Mouse (Mus musculus): Measurements from ENCODE around the gene Cd52. TPM values are rescaled to one million over a fixed set of nuclear protein-coding genes. Genes with fewer than 3 reads are reported as not detected.

Cd52 gene
- polyA plus RNA-seq, 2 experiments, result 9.0 to 15.5 TPM

DNA sequence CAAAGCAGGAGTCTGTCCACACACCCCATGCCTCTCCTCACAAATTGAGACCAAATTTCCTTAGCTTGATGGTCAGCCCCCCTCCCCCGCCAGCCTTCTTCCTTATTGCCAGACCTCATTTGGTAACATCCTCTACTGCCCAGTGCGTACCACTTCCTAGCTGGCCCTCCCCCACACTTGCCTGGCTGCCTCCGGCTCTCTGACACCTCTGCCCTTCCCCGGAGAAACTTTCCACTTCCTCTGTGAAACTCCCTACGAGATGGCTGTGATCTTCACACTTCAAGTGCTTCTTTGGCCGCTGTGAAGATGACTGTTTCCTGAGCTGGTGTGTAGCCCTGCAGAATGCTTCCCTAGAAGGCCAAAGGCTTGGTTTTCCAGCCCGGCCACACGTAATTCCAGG, 3.7 kb upstream of the Cd52 start:
- no peak for TF ChIP-seq POLR2A (IDR thresholded peaks at IDR 0.05; ENCODE audit: borderline replicate concordance, extremely low read depth, insufficient read depth, insufficient read length)
- Histone ChIP-seq H3K36me3 (ENCODE audit: control insufficient read depth, insufficient read depth, low read length) (no peaks in the 10 kb centered on the region), H3K4me2 (replicated peaks; ENCODE audit: low read depth, low read length, severe bottlenecking) (no peak overlapping the region), H3K27ac (replicated peaks; ENCODE audit: low read depth, low read length) (no peak overlapping the region), H3K9me3 (ENCODE audit: control insufficient read depth, low read length) (no peaks in the 10 kb centered on the region), H3K9ac (ENCODE audit: low read depth, low read length, severe bottlenecking) (no peak overlapping the region), H3K4me3 (replicated peaks; ENCODE audit: low read length) (no peak overlapping the region), H3K27me3 (ENCODE audit: control insufficient read depth, insufficient read depth, low read length) (no peaks in the 10 kb centered on the region), H3K4me1 (ENCODE audit: control insufficient read depth, insufficient read depth, low read length) (no peaks in the 10 kb centered on the region)
- DNase-seq (ENCODE audit: low spot score) (no peak), ATAC-seq (ENCODE audit: low FRiP score, low read depth) (no peak)
- 39% methylated on average over 8 of the region's 8 CpGs for WGBS

DNA sequence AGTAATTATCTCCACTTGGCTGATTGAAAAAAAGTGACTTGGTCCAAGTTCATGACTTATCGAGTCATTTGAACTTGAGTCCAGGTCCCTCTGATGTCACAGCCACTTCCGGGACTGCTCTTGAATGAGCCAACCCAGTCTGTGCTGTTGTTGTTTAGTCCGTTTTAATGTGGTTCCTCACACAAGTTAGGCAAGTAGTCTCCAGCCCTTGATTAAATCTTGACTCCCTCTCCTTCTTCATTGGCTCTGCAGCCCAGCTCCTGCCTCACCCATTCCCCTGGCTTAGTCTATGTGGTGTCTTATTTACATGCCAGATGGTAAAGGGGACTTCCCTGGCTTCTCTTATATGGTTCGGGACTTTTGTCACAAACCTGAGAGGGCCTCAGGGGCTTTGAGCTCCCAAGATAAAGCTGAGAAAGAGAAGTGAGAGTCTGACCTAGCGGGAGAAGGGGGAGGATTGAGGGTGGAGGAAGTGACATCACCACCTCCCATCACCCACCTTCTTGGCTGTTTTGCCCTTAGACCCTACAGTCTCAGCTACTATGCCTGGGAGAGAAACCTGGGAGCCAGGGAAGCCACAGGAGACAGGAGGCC, 2.2 kb upstream of the Cd52 start:
- no peak for TF ChIP-seq POLR2A (IDR thresholded peaks at IDR 0.05; ENCODE audit: borderline replicate concordance, extremely low read depth, insufficient read depth, insufficient read length)
- no peak overlapping the region for H3K9ac ChIP-seq (ENCODE audit: low read depth, low read length, severe bottlenecking)
- DNase-seq (ENCODE audit: low spot score) (no peak), ATAC-seq (ENCODE audit: low FRiP score, low read depth) (no peak)
- WGBS, result 66% methylated on average over 5 of the region's 5 CpGs
- no peaks in the 10 kb centered on the region for H3K4me1 ChIP-seq (ENCODE audit: control insufficient read depth, insufficient read depth, low read length)
- no peaks in the 10 kb centered on the region for H3K27me3 ChIP-seq (ENCODE audit: control insufficient read depth, insufficient read depth, low read length)
- H3K36me3 ChIP-seq (ENCODE audit: control insufficient read depth, insufficient read depth, low read length), result no peaks in the 10 kb centered on the region
- no peak overlapping the region for H3K27ac ChIP-seq (replicated peaks; ENCODE audit: low read depth, low read length)
- no peak overlapping the region for H3K4me3 ChIP-seq (replicated peaks; ENCODE audit: low read length)
- H3K4me2 ChIP-seq (replicated peaks; ENCODE audit: low read depth, low read length, severe bottlenecking), result no peak overlapping the region
- no peaks in the 10 kb centered on the region for H3K9me3 ChIP-seq (ENCODE audit: control insufficient read depth, low read length)

DNA sequence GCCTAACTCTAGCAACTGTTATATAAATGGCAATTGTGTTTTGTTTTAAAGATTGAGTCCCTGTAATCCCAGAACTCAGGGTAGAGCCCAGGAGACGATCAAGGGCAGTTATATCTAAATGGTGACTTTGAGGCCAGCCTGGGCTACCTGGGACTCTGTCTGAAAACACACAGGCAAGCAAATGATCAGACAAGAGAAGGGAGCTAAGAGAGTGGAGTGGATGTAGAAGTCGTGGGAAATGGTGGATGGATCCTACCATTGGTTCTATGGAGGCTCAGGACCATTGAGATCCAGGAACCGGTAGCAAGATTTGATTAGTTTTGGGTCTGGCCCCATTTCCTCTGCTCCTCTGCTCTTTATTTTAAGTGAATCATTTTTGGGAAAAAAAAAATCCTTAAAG, 1.2 kb upstream of the Cd52 start:
- Histone ChIP-seq H3K4me2 (replicated peaks; ENCODE audit: low read depth, low read length, severe bottlenecking) (no peak overlapping the region), H3K27me3 (ENCODE audit: control insufficient read depth, insufficient read depth, low read length) (no peaks in the 10 kb centered on the region), H3K27ac (replicated peaks; ENCODE audit: low read depth, low read length) (no peak overlapping the region), H3K9me3 (ENCODE audit: control insufficient read depth, low read length) (no peaks in the 10 kb centered on the region), H3K9ac (ENCODE audit: low read depth, low read length, severe bottlenecking) (no peak overlapping the region), H3K36me3 (ENCODE audit: control insufficient read depth, insufficient read depth, low read length) (no peaks in the 10 kb centered on the region), H3K4me1 (ENCODE audit: control insufficient read depth, insufficient read depth, low read length) (no peaks in the 10 kb centered on the region), H3K4me3 (replicated peaks; ENCODE audit: low read length) (no peak overlapping the region)
- ATAC-seq (ENCODE audit: low FRiP score, low read depth), result no peak
- 76% methylated on average over 3 of the region's 3 CpGs for WGBS
- DNase-seq (ENCODE audit: low spot score), result no peak
- TF ChIP-seq POLR2A (IDR thresholded peaks at IDR 0.05; ENCODE audit: borderline replicate concordance, extremely low read depth, insufficient read depth, insufficient read length), result no peak

DNA sequence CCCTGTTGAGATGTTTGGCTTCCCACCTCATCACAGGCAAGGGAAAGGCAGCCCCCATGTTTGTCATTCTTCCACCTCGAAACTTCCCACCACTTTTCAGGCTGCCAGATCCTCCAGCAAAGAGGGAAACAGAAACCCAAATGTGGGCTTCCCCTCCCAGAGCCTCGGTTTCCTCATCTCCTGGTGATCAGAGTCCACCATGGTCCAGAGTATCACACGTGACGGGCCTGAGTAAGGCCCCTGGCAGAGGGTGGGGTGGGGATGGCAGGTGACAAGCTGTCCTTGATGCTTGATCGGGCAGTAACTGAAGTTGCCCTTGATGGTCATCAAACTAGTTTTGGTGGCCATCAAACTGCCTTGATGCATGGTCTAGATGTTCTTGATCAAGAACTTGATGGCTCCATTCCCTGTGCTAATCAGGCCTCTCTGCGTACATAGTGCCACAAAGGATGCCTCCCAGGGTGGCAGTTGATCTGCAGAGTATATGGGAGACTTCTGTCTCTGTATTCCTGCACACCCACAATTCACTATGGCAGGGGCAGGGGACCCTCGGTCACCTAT, 798 bp downstream of the Cd52 start:
- ATAC-seq (ENCODE audit: low FRiP score, low read depth) (no peak), DNase-seq (ENCODE audit: low spot score) (no peak)
- Histone ChIP-seq H3K27me3 (ENCODE audit: control insufficient read depth, insufficient read depth, low read length) (no peaks in the 10 kb centered on the region), H3K4me1 (ENCODE audit: control insufficient read depth, insufficient read depth, low read length) (no peaks in the 10 kb centered on the region), H3K9me3 (ENCODE audit: control insufficient read depth, low read length) (no peaks in the 10 kb centered on the region), H3K4me2 (replicated peaks; ENCODE audit: low read depth, low read length, severe bottlenecking) (no peak overlapping the region), H3K36me3 (ENCODE audit: control insufficient read depth, insufficient read depth, low read length) (no peaks in the 10 kb centered on the region), H3K9ac (ENCODE audit: low read depth, low read length, severe bottlenecking) (no peak overlapping the region), H3K4me3 (replicated peaks; ENCODE audit: low read length) (no peak overlapping the region), H3K27ac (replicated peaks; ENCODE audit: low read depth, low read length) (no peak overlapping the region)
- 78% methylated on average over 7 of the region's 7 CpGs for WGBS
- TF ChIP-seq POLR2A (IDR thresholded peaks at IDR 0.05; ENCODE audit: borderline replicate concordance, extremely low read depth, insufficient read depth, insufficient read length), result no peak

DNA sequence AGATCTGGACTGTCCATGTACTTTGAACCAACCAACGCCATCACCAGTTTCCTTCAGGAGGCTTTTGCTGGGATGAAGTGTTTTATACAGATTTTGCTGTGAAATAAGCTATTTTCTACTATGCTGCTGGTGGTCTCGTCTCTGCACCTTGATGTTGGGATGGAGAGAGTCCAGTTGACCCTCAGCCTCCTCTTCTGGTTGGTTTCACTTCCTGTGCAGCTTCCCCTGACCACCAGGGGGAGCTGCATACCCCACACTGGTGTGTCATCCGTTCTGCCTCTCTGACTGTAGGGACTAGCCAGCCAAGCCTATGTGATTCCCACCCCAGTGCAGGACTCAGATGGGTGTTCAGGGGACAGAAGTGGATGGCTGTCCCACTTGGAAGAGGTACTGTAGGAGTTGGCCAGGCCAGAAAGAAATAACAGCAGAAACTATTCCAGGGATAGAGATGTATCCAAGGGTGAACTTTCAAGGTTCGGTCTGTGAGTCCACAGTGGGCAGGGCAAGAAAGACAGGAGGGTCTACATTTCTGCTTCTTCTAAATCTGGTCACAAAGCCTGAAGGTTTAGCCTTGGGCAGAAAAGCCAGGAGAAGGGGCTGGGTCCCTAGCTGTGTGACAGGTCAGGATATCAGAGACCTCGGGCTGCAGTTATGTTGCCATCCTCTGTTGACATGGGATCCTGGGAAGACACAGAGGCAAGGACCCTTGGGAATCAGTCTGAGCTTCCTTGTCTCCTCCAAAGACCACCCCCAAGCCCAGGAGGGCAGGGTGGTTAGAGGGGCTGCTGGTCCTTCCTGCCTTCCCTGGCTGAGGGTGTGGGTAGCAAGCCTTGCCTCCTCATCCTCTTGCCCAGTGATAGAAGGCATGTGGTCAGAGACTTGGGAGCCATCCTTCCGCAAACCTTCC, 2.2 kb downstream of the Cd52 start:
- H3K36me3 ChIP-seq (ENCODE audit: control insufficient read depth, insufficient read depth, low read length), result no peaks in the 10 kb centered on the region
- ATAC-seq (ENCODE audit: low FRiP score, low read depth) (no peak), DNase-seq (ENCODE audit: low spot score) (no peak)
- H3K9me3 ChIP-seq (ENCODE audit: control insufficient read depth, low read length), result no peaks in the 10 kb centered on the region
- H3K9ac ChIP-seq (ENCODE audit: low read depth, low read length, severe bottlenecking), result no peak overlapping the region
- WGBS, result 76% methylated on average over 6 of the region's 6 CpGs
- H3K4me3 ChIP-seq (replicated peaks; ENCODE audit: low read length), result no peak overlapping the region
- TF ChIP-seq POLR2A (IDR thresholded peaks at IDR 0.05; ENCODE audit: borderline replicate concordance, extremely low read depth, insufficient read depth, insufficient read length), result no peak
- no peaks in the 10 kb centered on the region for H3K4me1 ChIP-seq (ENCODE audit: control insufficient read depth, insufficient read depth, low read length)
- H3K4me2 ChIP-seq (replicated peaks; ENCODE audit: low read depth, low read length, severe bottlenecking), result no peak overlapping the region
- no peak overlapping the region for H3K27ac ChIP-seq (replicated peaks; ENCODE audit: low read depth, low read length)
- no peaks in the 10 kb centered on the region for H3K27me3 ChIP-seq (ENCODE audit: control insufficient read depth, insufficient read depth, low read length)
